Mouse (Mus musculus) C2C12 (cell line): Measurements from ENCODE around the gene AI481877. TPM values are rescaled to one million over a fixed set of nuclear protein-coding genes. Genes with fewer than 3 reads are reported as not detected.

Experiments
- H3K27me3 ChIP-seq: one replicate; pipeline ENCODE4 v1.6.1; 2011; ENCODE audit not compliant: control insufficient read depth, insufficient read depth, insufficient read length
- H3K36me3 ChIP-seq: one replicate; pipeline ENCODE4 v1.6.1; 2011; ENCODE audit not compliant: control insufficient read depth, insufficient read depth
- H3K4me3 ChIP-seq: one replicate; pipeline ENCODE4 v1.5.1; 2011; ENCODE audit warnings: mild to moderate bottlenecking, control low read depth; ENCODE audit not compliant: poor library complexity, insufficient read depth, severe bottlenecking
- H3K79me2 ChIP-seq: one replicate; pipeline ENCODE4 v1.6.1; 2011; ENCODE audit not compliant: control insufficient read depth, insufficient read depth
- H3K79me3 ChIP-seq: one replicate; pipeline ENCODE4 v1.6.1; 2011; ENCODE audit warnings: low read depth, control low read depth
- H3ac ChIP-seq: one replicate; pipeline ENCODE3; 2011; ENCODE audit warnings: low read depth; ENCODE audit not compliant: control insufficient read depth, insufficient read length
- CEBPB ChIP-seq: IDR thresholded peaks from one replicate; pipeline ENCODE4 v1.6.1; 2011; ENCODE audit warnings: low read depth, mild to moderate bottlenecking, control low read depth, moderate library complexity
- CTCF ChIP-seq: IDR thresholded peaks from one replicate; pipeline ENCODE4 v1.5.1; 2011; ENCODE audit not compliant: control insufficient read depth, insufficient read depth, insufficient read length
- FOSL1 ChIP-seq: IDR thresholded peaks from one replicate; pipeline ENCODE4 v1.8.0; 2011; ENCODE audit warnings: mild to moderate bottlenecking, low read length; ENCODE audit not compliant: poor library complexity, insufficient read depth, severe bottlenecking
- MAX ChIP-seq: IDR thresholded peaks from one replicate; pipeline ENCODE4 v1.6.1; 2011; ENCODE audit warnings: mild to moderate bottlenecking, control low read depth
- MYOD1 ChIP-seq: IDR thresholded peaks from one replicate; pipeline ENCODE4 v1.6.1; 2011; ENCODE audit warnings: low read depth; ENCODE audit not compliant: control insufficient read depth, insufficient read length
- MYOG ChIP-seq: IDR thresholded peaks from one replicate; pipeline ENCODE4 v1.6.1; 2011; ENCODE audit not compliant: control insufficient read depth, insufficient read length; ENCODE audit errors: extremely low read depth
- USF1 ChIP-seq: IDR thresholded peaks from one replicate; pipeline ENCODE4 v1.6.1; 2011; ENCODE audit warnings: low read depth, mild to moderate bottlenecking, control low read depth, moderate library complexity
- polyA plus RNA-seq: library from polyadenylated mRNA; unstranded; fragments of >200 nt; fragmentation: generic; extraction: Trizol; gene quantifications from one replicate; pipeline ENCODE4 v1.2.1, GENCODE M21; 2012; ENCODE audit warnings: missing spikeins

Gene AI481877
- polyA plus RNA-seq, 1 experiment = not detected

DNA sequence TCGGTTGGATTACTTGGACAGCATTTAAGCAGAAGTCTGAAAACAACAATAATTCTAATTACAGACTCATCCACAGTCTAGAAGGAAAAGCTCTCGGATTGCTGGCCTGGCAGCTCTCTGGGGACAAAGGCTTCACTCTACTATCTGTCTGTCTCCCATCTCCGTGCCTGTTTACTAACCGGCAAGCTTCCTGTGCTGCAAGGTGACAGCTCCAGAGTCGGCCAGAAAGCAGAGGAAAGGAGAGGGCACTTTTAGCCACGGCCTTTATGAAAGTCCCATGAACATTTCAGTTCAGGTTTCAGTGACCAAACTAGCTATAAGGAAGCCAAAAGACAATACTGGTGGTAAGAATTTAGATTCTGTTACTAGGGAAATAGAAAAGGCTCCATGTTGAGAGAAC lies 37.1 kb upstream of the AI481877 start:
- Histone ChIP-seq H3ac (no peak overlapping the region), H3K27me3 (no peaks in the 10 kb centered on the region), H3K36me3 (no peaks in the 10 kb centered on the region), H3K4me3 (no peak overlapping the region), H3K79me3 (no peaks in the 10 kb centered on the region), H3K79me2 (no peaks in the 10 kb centered on the region)
- TF ChIP-seq MYOD1 = no peak
- TF ChIP-seq MYOG = no peak

DNA sequence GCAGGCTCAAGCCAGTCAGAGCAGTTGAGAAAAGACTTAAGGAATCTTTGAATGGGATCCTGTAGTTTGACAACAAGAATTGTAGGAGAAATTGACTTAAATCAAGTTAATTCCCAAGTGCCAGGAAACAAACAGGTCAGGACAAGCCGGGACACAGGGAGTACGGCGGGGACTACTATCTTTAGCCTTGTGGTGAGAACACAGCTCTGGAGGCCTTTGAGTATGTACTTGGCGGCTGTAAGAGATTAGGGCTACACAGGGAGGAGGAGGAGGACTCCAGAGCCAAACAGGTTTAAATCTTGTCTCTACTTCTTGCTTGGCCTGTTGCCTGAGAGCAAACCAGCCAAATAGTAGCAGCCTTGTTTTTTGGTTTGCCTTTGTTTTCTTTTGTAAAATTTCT lies 36.2 kb upstream of the AI481877 start:
- no peak overlapping the region for H3ac ChIP-seq
- H3K79me3 ChIP-seq = no peaks in the 10 kb centered on the region
- no peak overlapping the region for H3K4me3 ChIP-seq
- no peak for TF ChIP-seq MYOG
- no peak for TF ChIP-seq MAX
- no peak for TF ChIP-seq USF1
- no peak for TF ChIP-seq MYOD1
- no peak for TF ChIP-seq CTCF
- no peak for TF ChIP-seq FOSL1
- no peak for TF ChIP-seq CEBPB
- no peaks in the 10 kb centered on the region for H3K27me3 ChIP-seq
- H3K36me3 ChIP-seq = no peaks in the 10 kb centered on the region
- H3K79me2 ChIP-seq = no peaks in the 10 kb centered on the region

DNA sequence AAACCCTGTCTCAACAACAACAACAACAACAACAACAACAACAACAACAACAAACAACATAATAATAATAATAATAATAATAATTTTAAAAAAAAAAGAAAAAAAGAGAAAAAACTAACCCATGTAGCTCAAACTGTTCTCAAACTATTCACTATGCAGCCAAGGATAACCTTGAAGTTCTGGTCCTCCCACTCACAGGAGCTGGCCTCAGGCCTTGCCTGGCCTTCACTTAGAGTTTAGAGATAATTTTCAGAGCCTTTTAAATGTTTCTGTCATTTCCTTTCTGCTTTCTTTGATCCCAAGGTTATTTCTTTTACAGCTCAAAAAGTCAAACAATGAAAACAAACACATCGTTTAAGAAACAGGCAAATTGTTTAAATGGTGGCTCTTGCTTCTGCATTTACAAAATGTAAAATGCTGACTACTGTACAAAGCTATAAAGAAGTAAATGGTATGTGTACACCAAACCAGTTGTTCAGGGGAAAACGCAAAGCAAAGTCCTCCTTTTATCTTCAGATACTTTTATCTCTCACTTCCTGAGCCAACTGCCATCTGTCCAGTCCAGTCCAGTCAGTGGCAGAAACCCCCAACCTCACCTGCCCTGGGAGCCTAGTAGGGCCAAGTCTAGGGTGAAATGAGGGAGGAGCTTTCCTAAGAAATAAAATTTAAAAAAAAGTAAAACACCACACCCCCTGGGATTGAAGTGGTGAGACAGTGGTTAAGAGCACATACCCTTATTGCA lies 34.6 kb upstream of the AI481877 start:
- H3K36me3 ChIP-seq = no peaks in the 10 kb centered on the region
- H3ac ChIP-seq = no peak overlapping the region
- TF ChIP-seq FOSL1 = no peak
- TF ChIP-seq MAX = no peak
- no peaks in the 10 kb centered on the region for H3K79me2 ChIP-seq
- no peaks in the 10 kb centered on the region for H3K79me3 ChIP-seq
- H3K4me3 ChIP-seq = no peak overlapping the region
- H3K27me3 ChIP-seq = no peaks in the 10 kb centered on the region

DNA sequence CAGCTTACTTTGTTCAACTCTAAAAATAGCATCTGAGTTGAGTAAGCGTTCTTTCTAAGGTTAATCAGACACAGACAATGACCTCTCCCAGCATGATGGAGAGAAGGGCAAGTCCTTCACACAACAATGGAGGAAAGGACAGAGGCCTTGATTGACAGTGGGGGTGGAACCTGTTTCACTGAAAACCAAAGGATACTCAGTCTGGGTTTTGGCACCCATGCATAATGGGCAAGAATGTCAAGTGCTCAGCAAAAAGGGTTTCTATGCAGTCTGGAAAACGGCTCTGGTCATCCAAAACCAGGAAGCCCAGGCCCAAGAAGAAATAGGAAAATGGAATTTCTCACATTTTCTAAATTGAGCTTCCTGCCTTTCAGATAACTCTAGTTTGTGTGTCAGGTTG lies 33.8 kb upstream of the AI481877 start:
- Histone ChIP-seq H3ac (no peak overlapping the region), H3K4me3 (no peak overlapping the region), H3K79me3 (no peaks in the 10 kb centered on the region), H3K27me3 (no peaks in the 10 kb centered on the region), H3K36me3 (no peaks in the 10 kb centered on the region), H3K79me2 (no peaks in the 10 kb centered on the region)
- TF ChIP-seq MYOD1 = no peak
- no peak for TF ChIP-seq CTCF
- TF ChIP-seq FOSL1 = no peak
- TF ChIP-seq MAX = no peak
- TF ChIP-seq CEBPB = no peak
- no peak for TF ChIP-seq USF1
- no peak for TF ChIP-seq MYOG

- Histone ChIP-seq H3K79me3 (no peaks in the 10 kb centered on the region), H3K27me3 (no peaks in the 10 kb centered on the region), H3ac (no peak overlapping the region), H3K4me3 (no peak overlapping the region), H3K36me3 (no peaks in the 10 kb centered on the region), H3K79me2 (no peaks in the 10 kb centered on the region)
- TF ChIP-seq FOSL1 (no peak), MYOG (no peak), USF1 (no peak), MAX (no peak), CEBPB (no peak), CTCF (no peak), MYOD1 (no peak)
These were observed 31.2 kb upstream of the AI481877 start for GRCm38 (mm10) chr4:59169981-59170380.

DNA sequence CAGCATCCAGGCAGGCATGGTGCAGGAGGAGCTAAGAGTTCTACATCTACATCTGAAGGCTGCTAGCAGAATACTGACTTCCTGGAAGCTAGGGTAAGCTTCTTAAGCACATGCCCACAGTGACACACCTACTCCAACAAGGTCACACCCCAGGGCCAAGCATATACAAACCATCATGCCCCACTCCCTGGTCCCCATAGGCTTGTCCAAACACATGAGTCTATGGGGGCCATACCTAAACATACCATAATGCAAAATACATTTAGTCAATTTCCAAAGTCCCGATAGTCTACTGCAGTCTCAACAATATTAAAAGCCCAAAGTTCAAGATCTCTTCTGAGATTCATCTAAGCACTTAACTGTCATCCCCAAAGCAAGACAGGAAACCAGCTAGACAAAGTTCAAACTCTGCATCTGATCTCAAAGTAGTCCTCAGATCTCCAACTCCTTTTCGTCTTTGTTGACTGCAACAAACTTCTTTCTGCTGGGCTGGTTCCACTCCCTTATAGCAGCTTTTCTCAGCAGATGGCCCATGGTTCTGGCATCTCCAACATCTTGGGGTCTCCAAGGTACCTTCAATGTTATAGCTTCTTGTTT lies 28.6 kb upstream of the AI481877 start:
- TF ChIP-seq USF1 = no peak
- TF ChIP-seq MYOD1 = no peak
- no peak for TF ChIP-seq FOSL1
- no peak for TF ChIP-seq MYOG
- no peak overlapping the region for H3ac ChIP-seq
- no peaks in the 10 kb centered on the region for H3K36me3 ChIP-seq
- no peaks in the 10 kb centered on the region for H3K79me3 ChIP-seq
- no peak overlapping the region for H3K4me3 ChIP-seq
- H3K79me2 ChIP-seq = no peaks in the 10 kb centered on the region
- H3K27me3 ChIP-seq = no peaks in the 10 kb centered on the region
